Mouse (Mus musculus) myocyte (in vitro differentiated cells): Measurements from ENCODE around the gene Mdh1b.

ENCODE experiments used
- CEBPB ChIP-seq: IDR thresholded peaks from 2 replicates; pipeline ENCODE4 v1.6.1; 2011; ENCODE audit warnings: mild to moderate bottlenecking, moderate library complexity; ENCODE audit not compliant: poor library complexity, insufficient read depth, severe bottlenecking
- E2F4 ChIP-seq: IDR thresholded peaks from one replicate; pipeline ENCODE4 v1.6.1; 2011; ENCODE audit warnings: mild to moderate bottlenecking, control low read depth, moderate library complexity; ENCODE audit not compliant: insufficient read depth
- MAX ChIP-seq: IDR thresholded peaks from one replicate; pipeline ENCODE4 v1.6.1; 2011; ENCODE audit warnings: low read depth, mild to moderate bottlenecking, control low read depth
- MYOD1 ChIP-seq, 3 experiments: IDR thresholded peaks; one replicate each; pipeline ENCODE4 v1.6.1; 2011; ENCODE audit warnings: control low read depth in 2 of 3, low read depth in 2 of 3, mild to moderate bottlenecking in 2 of 3, moderate library complexity in 1 of 3; ENCODE audit not compliant: insufficient read length in 2 of 3, control insufficient read depth in 1 of 3
- MYOG ChIP-seq, 3 experiments: IDR thresholded peaks; one replicate each; pipeline ENCODE4 v1.6.1; 2011; ENCODE audit warnings: control low read depth in 2 of 3, low read depth in 2 of 3, mild to moderate bottlenecking in 2 of 3; ENCODE audit not compliant: insufficient read length in 2 of 3, control insufficient read depth in 1 of 3, insufficient read depth in 1 of 3
- POLR2A ChIP-seq: IDR thresholded peaks from one replicate; pipeline ENCODE4 v1.6.1; 2011; ENCODE audit warnings: low read depth, mild to moderate bottlenecking, control low read depth, moderate library complexity; ENCODE audit not compliant: insufficient read length
- POLR2AphosphoS2 ChIP-seq: IDR thresholded peaks from one replicate; pipeline ENCODE4 v1.6.1; 2011; ENCODE audit warnings: low read depth, control low read depth; ENCODE audit not compliant: insufficient read length
- REST ChIP-seq: IDR thresholded peaks from one replicate; pipeline ENCODE4 v1.6.1; 2011; ENCODE audit warnings: mild to moderate bottlenecking, control low read depth, moderate library complexity; ENCODE audit not compliant: insufficient read depth, insufficient read length
- SRF ChIP-seq: IDR thresholded peaks from one replicate; pipeline ENCODE4 v1.6.1; 2011; ENCODE audit warnings: low read depth; ENCODE audit not compliant: control insufficient read depth, insufficient read length
- TCF12 ChIP-seq: IDR thresholded peaks from one replicate; pipeline ENCODE4 v1.6.1; 2011; ENCODE audit warnings: mild to moderate bottlenecking, control low read depth; ENCODE audit not compliant: poor library complexity, insufficient read depth, severe bottlenecking
- TCF3 ChIP-seq: IDR thresholded peaks from one replicate; pipeline ENCODE4 v1.6.1; 2011; ENCODE audit warnings: low read depth, control low read depth; ENCODE audit not compliant: insufficient read length
- USF1 ChIP-seq: IDR thresholded peaks from one replicate; pipeline ENCODE4 v1.6.1; 2011; ENCODE audit warnings: low read depth, mild to moderate bottlenecking, control low read depth, moderate library complexity

GRCm38 (mm10) chr1:63770309-63770708, 40.2 kb upstream of the Mdh1b start:
- TF ChIP-seq MAX (no peak), POLR2A (no peak), TCF12 (no peak), TCF3 (no peak), E2F4 (no peak), CEBPB (no peak), POLR2AphosphoS2 (no peak), USF1 (no peak), MYOG (IDR thresholded peaks at IDR 0.05; ENCODE audit: control insufficient read depth in 1 of 3, insufficient read depth in 1 of 3, insufficient read length in 2 of 3, low read depth in 2 of 3) (no peak), REST (no peak), MYOD1 (IDR thresholded peaks at IDR 0.05; ENCODE audit: control insufficient read depth in 1 of 3, insufficient read length in 2 of 3, low read depth in 2 of 3) (no peak), SRF (no peak)
